Mouse (Mus musculus) large intestine, adult 2 months (tissue): ENCODE results near the gene Dclk3. TPM values are rescaled to one million over a fixed set of nuclear protein-coding genes. Genes with fewer than 3 reads are reported as not detected.
A peak's percentile ranks its signal among the peaks of the same experiment; 100 is the strongest.

Source experiments
- DNase-seq: peaks from one replicate; pipeline ENCODE4 v3.0.0-alpha.2; 2012; ENCODE audit warnings: low read depth, low spot score
- WGBS: fragments of 180-500 bp; shearing (Covaris S2); methylation state at CpG from one replicate; pipeline ENCODE4 v1.1.7; 2018; 5-methylcytosine and 5-hydroxymethylcytosine counted together
- polyA plus RNA-seq: library from polyadenylated mRNA; depleted of rRNA; stranded (reverse); fragments of >200 nt; gene quantifications from 2 replicates; pipeline ENCODE4 v1.2.3, GENCODE M21; 2012

Gene Dclk3
- polyA plus RNA-seq, 1 experiment: 1.0 TPM

GRCm38 (mm10) chr9:111476479-111477016 is 37.7 kb downstream of the Dclk3 start:
- WGBS: 83% methylated on average over 6 of the region's 6 CpGs
- no peak for DNase-seq

GRCm38 (mm10) chr9:111478853-111479490 is 40.1 kb downstream of the Dclk3 start:
- 61% methylated on average over 7 of the region's 7 CpGs for WGBS
- DNase-seq: no peak

GRCm38 (mm10) chr9:111481011-111481410 is 42.1 kb downstream of the Dclk3 start:
- WGBS: 88% methylated on average over 3 of the region's 3 CpGs

GRCm38 (mm10) chr9:111486645-111487477 is 48.0 kb downstream of the Dclk3 start:
- DNase-seq: no peak
- WGBS: 79% methylated on average over 10 of the region's 10 CpGs

More at GRCm38 (mm10) chr9:111481011-111481410, 42.1 kb downstream of the Dclk3 start:
- no peak for DNase-seq

GRCm38 (mm10) chr9:111490583-111490982 is 51.7 kb downstream of the Dclk3 start:
- WGBS: 43% methylated on average over 8 of the region's 8 CpGs
- DNase-seq: no peak

GRCm38 (mm10) chr9:111491280-111491679 is 52.4 kb downstream of the Dclk3 start:
- DNase-seq: no peak
- 18% methylated on average over 4 of the region's 4 CpGs for WGBS

GRCm38 (mm10) chr9:111493490-111493889 is 54.6 kb downstream of the Dclk3 start:
- WGBS: 83% methylated on average over 5 of the region's 5 CpGs
- DNase-seq: no peak

GRCm38 (mm10) chr9:111495561-111495960 is 56.7 kb downstream of the Dclk3 start:
- 1% methylated on average over 5 of the region's 5 CpGs for WGBS
- peak; percentile 16 for DNase-seq

- 33% methylated on average over 9 of the region's 9 CpGs for WGBS
Measured at GRCm38 (mm10) chr9:111497074-111497811, 58.4 kb downstream of the Dclk3 start.

GRCm38 (mm10) chr9:111500211-111500610 is 61.3 kb downstream of the Dclk3 start:
- WGBS: 79% methylated on average over 9 of the region's 9 CpGs
- DNase-seq: no peak

More at GRCm38 (mm10) chr9:111497074-111497811, 58.4 kb downstream of the Dclk3 start:
- DNase-seq: peak; percentile 38

- WGBS: 58% methylated on average over 3 of the region's 3 CpGs
- DNase-seq: no peak
Measured at GRCm38 (mm10) chr9:111506075-111506474, 67.2 kb downstream of the Dclk3 start.

GRCm38 (mm10) chr9:111514586-111515473 is 75.9 kb downstream of the Dclk3 start:
- 80% methylated on average over 15 of the region's 15 CpGs for WGBS
- DNase-seq: no peak

- no peak for DNase-seq
- WGBS: 77% methylated on average over 3 of the region's 3 CpGs
Measured at GRCm38 (mm10) chr9:111515536-111515935, 76.7 kb downstream of the Dclk3 start.

- DNase-seq: no peak
- WGBS: 92% methylated on average over 7 of the region's 7 CpGs
Measured at GRCm38 (mm10) chr9:111522226-111522625, 83.3 kb downstream of the Dclk3 start.

GRCm38 (mm10) chr9:111523111-111523510 is 84.2 kb downstream of the Dclk3 start:
- WGBS: 91% methylated on average over 11 of the region's 11 CpGs

GRCm38 (mm10) chr9:111523871-111524270 is 85.0 kb downstream of the Dclk3 start:
- WGBS: 94% methylated on average over 3 of the region's 3 CpGs
- no peak for DNase-seq

More at GRCm38 (mm10) chr9:111523111-111523510, 84.2 kb downstream of the Dclk3 start:
- DNase-seq: no peak

- WGBS: 15% methylated on average over 7 of the region's 7 CpGs
- no peak for DNase-seq
Measured at GRCm38 (mm10) chr9:111534744-111535423, 96.0 kb downstream of the Dclk3 start.

GRCm38 (mm10) chr9:111535445-111536064 is 96.7 kb downstream of the Dclk3 start:
- 33% methylated on average over 8 of the region's 8 CpGs for WGBS
- no peak for DNase-seq
